Mouse (Mus musculus): ENCODE measurements around the gene Gm9603. TPM values are rescaled to one million over a fixed set of nuclear protein-coding genes. Genes with fewer than 3 reads are reported as not detected.
"Not testable (repeated sequence)": the region's sequence is repeated elsewhere in the genome, so short reads cannot be mapped to it uniquely, and the experiment has no call there.

Gene Gm9603
- polyA plus RNA-seq (2012), result not detected in 2 replicates

DNA sequence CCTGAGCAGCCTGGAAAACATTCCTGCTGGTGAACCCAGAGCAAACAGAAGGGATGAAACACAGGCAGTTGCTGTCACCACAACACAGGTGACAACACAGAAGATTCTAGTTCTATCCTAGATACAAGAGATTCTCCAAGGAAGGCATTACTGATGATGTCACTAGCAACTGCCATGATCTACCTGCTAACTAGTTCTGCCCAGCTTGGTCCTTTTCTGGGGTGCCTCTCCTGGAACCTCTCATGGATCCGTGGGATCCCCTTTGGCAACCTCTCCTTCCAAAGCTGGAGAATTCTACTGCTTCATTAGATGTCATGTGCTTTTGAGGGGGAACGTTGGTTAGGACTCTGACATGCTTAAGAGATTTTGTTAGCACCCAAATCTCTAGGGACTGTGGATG is at the start of gene Gm9603:
Gm9603 (minus strand) TSS at position 101 of the 400 bp plus-strand sequence.
- TF ChIP-seq GATA1 (IDR thresholded peaks at IDR 0.05; ENCODE audit: low read length), result not testable (repeated sequence)

DNA sequence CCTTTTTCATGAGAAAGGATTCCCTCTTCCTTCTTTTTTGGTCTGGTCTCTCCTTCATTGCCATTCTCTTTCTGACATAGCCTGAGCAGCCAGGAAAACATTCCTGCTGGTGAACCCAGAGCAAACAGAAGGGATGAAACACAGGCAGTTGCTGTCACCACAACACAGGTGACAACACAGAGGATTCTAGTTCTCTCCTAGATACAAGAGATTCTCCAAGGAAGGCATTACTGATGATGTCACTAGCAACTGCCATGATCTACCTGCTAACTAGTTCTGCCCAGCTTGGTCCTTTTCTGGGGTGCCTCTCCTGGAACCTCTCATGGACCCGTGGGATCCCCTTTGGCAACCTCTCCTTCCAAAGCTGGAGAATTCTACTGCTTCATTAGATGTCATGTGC is 54.3 kb downstream of the Gm9603 start, which contains the start of gene Gm8265:
Gm8265 (minus strand) TSS at position 101 of the 400 bp plus-strand sequence.
- TF ChIP-seq GATA1 (IDR thresholded peaks at IDR 0.05; ENCODE audit: low read length), result not testable (repeated sequence)

Other genes starting within 250 kb of the Gm9603 start
- gene Gm3194, start 232.0 kb downstream of the Gm9603 start, polyA plus RNA-seq (2012), result not detected in 2 replicates
- not detected in 2 replicates for gene Gm8246, start 209.6 kb downstream of the Gm9603 start, polyA plus RNA-seq (2012)
- not detected in 2 replicates for gene Gm3187, start 203.2 kb downstream of the Gm9603 start, polyA plus RNA-seq (2012)
- gene Gm3488, start 185.8 kb downstream of the Gm9603 start, polyA plus RNA-seq (2012), result not detected in 2 replicates
- not detected in 2 replicates for gene Gm3532, start 149.0 kb downstream of the Gm9603 start, polyA plus RNA-seq (2012)
- gene Gm8265, start 54.4 kb downstream of the Gm9603 start, polyA plus RNA-seq (2012), result not detected in 2 replicates
- not detected in 2 replicates for gene Gm3373, start 54.1 kb upstream of the Gm9603 start, polyA plus RNA-seq (2012)
- gene Gm3383, start 120.5 kb upstream of the Gm9603 start, polyA plus RNA-seq (2012), result not detected in 2 replicates
- not detected in 2 replicates for gene Gm3424, start 142.9 kb upstream of the Gm9603 start, polyA plus RNA-seq (2012)
- not detected in 2 replicates for gene Gm8237, start 192.9 kb upstream of the Gm9603 start, polyA plus RNA-seq (2012)

All from G1E-ER4 (cell line).